Mouse (Mus musculus) forebrain, embryonic 11.5 days (tissue): Measurements from ENCODE around the gene B3galt5. TPM values are rescaled to one million over a fixed set of nuclear protein-coding genes. Genes with fewer than 3 reads are reported as not detected.

Source experiments
- ATAC-seq: fragments of 200-750 bp; cut with Nextera tagmentation; replicated peaks from 2 replicates; pipeline ENCODE4 v1.8.0; 2017; ENCODE audit warnings: moderate TSS enrichment; ENCODE audit not compliant: low FRiP score
- DNase-seq: peaks from one replicate; pipeline ENCODE4 v3.0.0-alpha.2; 2017; ENCODE audit warnings: low spot score
- H3K27ac ChIP-seq: fragments of 300-500 bp; sonication (generic); 2 replicates; pipeline ENCODE4 v1.5.1; 2014; ENCODE audit warnings: low read depth, low read length
- H3K27me3 ChIP-seq: fragments of 300-500 bp; sonication (generic); 2 replicates; pipeline ENCODE4 v1.6.1; 2014; ENCODE audit warnings: mild to moderate bottlenecking, low read length, mixed read lengths; ENCODE audit not compliant: control insufficient read depth, insufficient read depth
- H3K36me3 ChIP-seq: fragments of 300-500 bp; sonication (generic); 2 replicates; pipeline ENCODE4 v1.6.1; 2014; ENCODE audit warnings: mild to moderate bottlenecking, low read length, moderate library complexity, mixed read lengths; ENCODE audit not compliant: control insufficient read depth, insufficient read depth
- H3K4me1 ChIP-seq: fragments of 300-500 bp; sonication (generic); replicated peaks from 2 replicates; pipeline ENCODE4 v1.6.1; 2014; ENCODE audit warnings: low read length, mixed read lengths; ENCODE audit not compliant: control insufficient read depth, insufficient read depth
- H3K4me2 ChIP-seq: fragments of 300-500 bp; sonication (generic); 2 replicates; pipeline ENCODE4 v1.6.1; 2014; ENCODE audit warnings: low read depth, mild to moderate bottlenecking, low read length, moderate library complexity, mixed read lengths; ENCODE audit not compliant: severe bottlenecking
- H3K4me3 ChIP-seq: fragments of 300-500 bp; sonication (generic); 2 replicates; pipeline ENCODE4 v1.5.1; 2014; ENCODE audit warnings: low read depth, low read length
- H3K9ac ChIP-seq: fragments of 300-500 bp; sonication (generic); 2 replicates; pipeline ENCODE4 v1.6.1; 2014; ENCODE audit warnings: low read length
- H3K9me3 ChIP-seq: fragments of 300-500 bp; sonication (generic); 2 replicates; pipeline ENCODE4 v1.6.1; 2016; ENCODE audit warnings: low read length, mixed read lengths; ENCODE audit not compliant: control insufficient read depth
- WGBS: fragments of 180-500 bp; shearing (Covaris S2); extraction: QIAGEN DNeasy Blood & Tissue Kit; methylation state at CpG from one replicate; pipeline ENCODE4 v1.1.7; 2014; 5-methylcytosine and 5-hydroxymethylcytosine counted together
- polyA plus RNA-seq: library from polyadenylated mRNA; unstranded; fragments of >200 nt; fragmentation: Nextera tagmentation; extraction: Ambion mirVana; gene quantifications from 2 replicates; pipeline ENCODE4 v1.2.1, GENCODE M21; 2014

The B3galt5 gene
- polyA plus RNA-seq, 1 experiment from 2014 or later: 0.41 TPM

DNA sequence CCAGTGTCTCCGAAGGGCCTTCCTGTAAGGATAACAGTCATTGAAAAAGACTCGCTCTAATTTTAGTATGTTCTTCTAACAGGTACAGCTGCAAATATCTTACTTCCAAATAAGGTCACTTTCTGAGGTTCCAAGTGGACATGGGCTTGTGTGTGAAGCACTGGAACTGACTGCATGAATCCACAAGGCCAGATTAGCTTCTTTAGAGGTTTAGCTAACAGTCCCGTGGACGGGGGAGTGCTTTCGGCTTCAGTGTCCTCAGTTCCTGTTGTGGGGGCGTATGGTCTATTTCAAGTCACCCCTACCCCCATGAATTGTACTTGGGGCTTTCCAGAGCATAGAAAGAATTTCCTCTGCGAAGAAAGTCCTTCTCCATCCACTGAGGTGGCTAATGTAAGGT, 24.7 kb upstream of the B3galt5 start:
- Histone ChIP-seq H3K4me1 (no peaks in the 10 kb centered on the region), H3K4me3 (no peak overlapping the region), H3K9ac (no peak overlapping the region), H3K4me2 (no peak overlapping the region), H3K9me3 (no peaks in the 10 kb centered on the region), H3K36me3 (no peaks in the 10 kb centered on the region), H3K27me3 (no peaks in the 10 kb centered on the region), H3K27ac (no peak overlapping the region)
- DNase-seq (no peak), ATAC-seq (no peak)
- 89% methylated on average over 7 of the region's 7 CpGs for WGBS

DNA sequence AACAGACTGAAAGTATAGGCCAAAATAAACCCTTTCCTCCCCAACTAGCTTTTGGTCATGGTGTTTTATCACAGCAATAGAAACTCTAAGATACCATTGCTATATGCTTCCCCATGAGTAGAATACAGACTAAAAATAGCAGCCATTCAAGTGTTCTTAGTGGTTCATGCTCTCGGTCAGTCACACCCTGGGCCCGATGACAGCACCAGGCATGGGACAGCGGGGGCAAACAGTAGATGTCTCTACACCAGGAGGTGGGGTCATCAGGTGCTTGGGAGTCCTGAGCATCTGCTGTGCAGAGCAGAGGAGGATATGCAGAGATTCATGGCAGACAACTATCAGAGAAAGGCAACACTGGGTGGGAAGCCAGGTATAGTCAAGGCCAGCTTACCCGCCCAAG, 22.6 kb upstream of the B3galt5 start:
- Histone ChIP-seq H3K27ac (no peak overlapping the region), H3K36me3 (no peaks in the 10 kb centered on the region), H3K4me3 (no peak overlapping the region), H3K9ac (no peak overlapping the region), H3K4me1 (no peaks in the 10 kb centered on the region), H3K27me3 (no peaks in the 10 kb centered on the region), H3K4me2 (no peak overlapping the region), H3K9me3 (no peaks in the 10 kb centered on the region)
- DNase-seq (no peak), ATAC-seq (no peak)
- WGBS: 87% methylated on average over 4 of the region's 4 CpGs

DNA sequence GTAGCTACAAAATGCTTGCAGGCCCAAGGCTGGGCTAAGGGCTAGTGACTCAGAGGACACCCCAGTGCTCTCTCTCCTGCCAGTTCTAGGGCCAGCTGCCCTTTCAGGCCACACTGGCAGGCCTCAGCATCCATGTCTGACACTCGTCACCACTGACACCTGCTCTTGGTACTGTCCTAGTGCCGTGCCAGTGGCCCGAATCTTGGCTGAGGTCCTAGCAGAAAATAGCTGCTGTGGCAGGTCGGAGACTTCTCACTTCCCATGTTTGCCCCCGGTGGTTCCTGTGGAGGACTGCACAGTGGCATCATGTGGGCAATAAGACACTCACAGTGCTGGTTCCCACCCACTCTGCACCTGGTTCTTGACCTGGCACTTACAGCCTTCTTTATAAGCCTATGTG, 14.1 kb upstream of the B3galt5 start:
- Histone ChIP-seq H3K27ac (no peak overlapping the region), H3K4me3 (no peak overlapping the region), H3K9me3 (no peaks in the 10 kb centered on the region), H3K36me3 (no peaks in the 10 kb centered on the region), H3K4me2 (no peak overlapping the region), H3K9ac (no peak overlapping the region), H3K4me1 (no peaks in the 10 kb centered on the region), H3K27me3 (no peaks in the 10 kb centered on the region)
- 88% methylated on average over 5 of the region's 5 CpGs for WGBS
- ATAC-seq: no peak
- DNase-seq: no peak

DNA sequence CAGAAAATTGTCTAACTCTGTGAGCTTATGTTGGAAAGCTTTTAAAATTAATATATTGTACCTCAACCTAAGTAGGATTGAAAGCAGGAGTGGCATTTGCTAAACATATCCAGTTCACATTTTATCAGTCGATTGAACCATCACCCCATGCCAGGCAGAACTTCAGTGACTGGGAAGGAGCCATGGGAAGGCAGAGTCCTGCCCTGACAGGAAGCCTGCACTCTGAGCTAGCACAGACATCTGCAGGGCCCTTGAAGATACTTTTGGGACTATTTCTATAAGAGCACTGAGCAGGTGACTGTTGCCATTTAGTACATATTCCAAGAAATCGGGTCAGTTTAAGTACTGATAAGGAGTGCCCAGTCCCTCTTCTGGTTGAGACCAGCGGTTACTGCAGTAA, 13.6 kb upstream of the B3galt5 start:
- 79% methylated on average over 3 of the region's 3 CpGs for WGBS
- Histone ChIP-seq H3K27me3 (no peaks in the 10 kb centered on the region), H3K4me3 (no peak overlapping the region), H3K9ac (no peak overlapping the region), H3K9me3 (no peaks in the 10 kb centered on the region), H3K4me1 (no peaks in the 10 kb centered on the region), H3K27ac (no peak overlapping the region), H3K4me2 (no peak overlapping the region), H3K36me3 (no peaks in the 10 kb centered on the region)
- DNase-seq (no peak), ATAC-seq (no peak)

DNA sequence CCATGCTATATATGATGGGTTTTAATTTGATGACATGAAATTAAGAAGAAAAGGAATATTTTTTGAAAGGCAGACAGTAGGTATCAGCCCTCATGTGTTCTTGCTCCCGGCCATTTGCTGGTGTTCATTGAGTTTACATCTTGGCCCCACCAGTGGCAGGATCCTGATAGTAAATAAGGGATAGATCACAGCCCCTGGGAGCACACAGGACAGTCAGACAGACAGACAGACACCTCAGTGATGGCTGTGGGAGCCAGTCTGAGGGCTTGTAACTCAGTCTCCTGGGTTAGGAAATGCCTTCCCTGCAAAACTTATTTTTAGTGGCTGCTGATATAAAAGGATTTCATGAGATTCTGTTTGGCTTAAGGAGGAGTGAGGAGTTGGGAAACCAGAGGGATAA, 13.1 kb upstream of the B3galt5 start:
- no peak overlapping the region for H3K4me3 ChIP-seq
- no peak overlapping the region for H3K4me2 ChIP-seq
- H3K4me1 ChIP-seq: no peaks in the 10 kb centered on the region
- H3K36me3 ChIP-seq: no peaks in the 10 kb centered on the region
- 80% methylated on average over 1 of the region's 1 CpGs for WGBS
- no peak overlapping the region for H3K27ac ChIP-seq
- H3K27me3 ChIP-seq: no peaks in the 10 kb centered on the region
- H3K9me3 ChIP-seq: no peaks in the 10 kb centered on the region
- DNase-seq (no peak), ATAC-seq (no peak)
- no peak overlapping the region for H3K9ac ChIP-seq

DNA sequence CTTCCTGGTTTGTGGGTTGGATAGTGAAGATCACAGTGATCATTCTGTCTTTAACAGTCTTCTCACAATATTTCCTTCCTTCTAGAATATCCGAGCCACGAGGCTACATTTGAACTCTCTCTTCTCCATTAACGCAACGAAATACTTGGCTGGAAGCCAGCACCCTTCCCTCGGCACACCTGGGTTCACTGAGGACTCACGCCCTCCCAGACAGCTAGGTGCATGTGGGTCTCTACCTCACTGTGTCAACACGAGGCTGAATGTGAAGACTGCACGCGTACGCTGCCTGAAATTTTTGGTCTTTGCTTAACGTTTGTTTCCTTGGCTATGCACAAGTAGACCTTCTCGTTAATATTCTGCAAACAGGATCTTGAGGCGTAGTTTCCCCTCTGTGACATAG, 7.2 kb upstream of the B3galt5 start:
- no peaks in the 10 kb centered on the region for H3K27me3 ChIP-seq
- H3K27ac ChIP-seq: no peak overlapping the region
- ATAC-seq: no peak
- no peak overlapping the region for H3K4me2 ChIP-seq
- WGBS: 77% methylated on average over 13 of the region's 13 CpGs
- H3K9ac ChIP-seq: no peak overlapping the region
- H3K36me3 ChIP-seq: no peaks in the 10 kb centered on the region
- no peak overlapping the region for H3K4me3 ChIP-seq
- H3K9me3 ChIP-seq: no peaks in the 10 kb centered on the region
- no peak for DNase-seq
- no peaks in the 10 kb centered on the region for H3K4me1 ChIP-seq

DNA sequence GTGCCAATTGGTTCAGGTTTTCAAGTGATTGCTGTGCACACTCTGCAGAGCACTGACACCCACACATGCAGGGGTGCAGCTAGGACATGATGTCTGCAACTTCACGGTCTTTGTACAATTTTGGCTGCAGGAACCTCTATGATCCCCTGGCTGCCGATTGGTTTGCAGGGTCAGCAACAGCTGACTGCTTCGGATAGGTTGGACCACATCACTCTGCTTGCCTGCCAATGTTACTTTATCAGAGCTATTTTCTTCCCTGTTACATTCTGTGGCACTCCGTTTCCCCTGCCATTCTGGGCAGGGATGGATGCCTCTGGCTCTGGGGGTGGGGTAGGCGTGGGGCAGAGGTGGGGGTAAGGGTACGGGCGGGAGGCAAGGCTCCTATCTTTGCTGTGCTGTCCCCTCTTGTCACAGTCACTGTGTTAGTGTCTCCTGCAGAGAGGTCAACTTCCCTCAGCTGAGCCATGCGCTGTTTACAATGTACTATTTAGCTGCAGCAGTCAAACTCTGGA, 6.5 kb upstream of the B3galt5 start:
- H3K27ac ChIP-seq: no peak overlapping the region
- no peak overlapping the region for H3K4me2 ChIP-seq
- no peaks in the 10 kb centered on the region for H3K4me1 ChIP-seq
- H3K9ac ChIP-seq: no peak overlapping the region
- no peaks in the 10 kb centered on the region for H3K36me3 ChIP-seq
- DNase-seq: no peak
- no peak overlapping the region for H3K4me3 ChIP-seq
- ATAC-seq: no peak
- 62% methylated on average over 8 of the region's 8 CpGs for WGBS
- no peaks in the 10 kb centered on the region for H3K27me3 ChIP-seq
- H3K9me3 ChIP-seq: no peaks in the 10 kb centered on the region

DNA sequence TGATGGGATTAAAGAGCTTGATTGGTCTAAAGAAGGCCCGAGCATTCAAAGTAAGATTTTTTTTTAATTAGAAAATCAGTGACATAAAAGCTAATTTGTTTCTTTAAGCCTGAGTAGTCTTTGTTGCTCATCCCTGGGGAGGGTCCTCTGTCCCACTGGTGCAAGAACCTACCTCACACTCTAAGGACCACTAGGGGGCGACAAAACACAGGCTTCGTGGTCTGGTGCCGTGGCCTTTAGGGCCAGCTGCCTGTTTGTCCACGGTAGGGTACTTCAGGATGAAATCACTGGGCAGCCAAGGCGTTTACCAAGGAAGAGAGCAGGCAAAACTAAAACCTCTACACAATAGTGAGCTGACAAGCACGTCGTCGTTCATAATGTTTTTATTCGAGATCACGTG, 5.2 kb upstream of the B3galt5 start:
- Histone ChIP-seq H3K4me1 (no peaks in the 10 kb centered on the region; the same call in 1 of the 2 replicates), H3K36me3 (no peaks in the 10 kb centered on the region), H3K9ac (no peak overlapping the region), H3K9me3 (no peaks in the 10 kb centered on the region), H3K4me3 (no peak overlapping the region), H3K4me2 (no peak overlapping the region), H3K27me3 (no peaks in the 10 kb centered on the region), H3K27ac (no peak overlapping the region)
- WGBS: 29% methylated on average over 11 of the region's 11 CpGs
- ATAC-seq: peak; percentile 84
- DNase-seq: peak; percentile 81

DNA sequence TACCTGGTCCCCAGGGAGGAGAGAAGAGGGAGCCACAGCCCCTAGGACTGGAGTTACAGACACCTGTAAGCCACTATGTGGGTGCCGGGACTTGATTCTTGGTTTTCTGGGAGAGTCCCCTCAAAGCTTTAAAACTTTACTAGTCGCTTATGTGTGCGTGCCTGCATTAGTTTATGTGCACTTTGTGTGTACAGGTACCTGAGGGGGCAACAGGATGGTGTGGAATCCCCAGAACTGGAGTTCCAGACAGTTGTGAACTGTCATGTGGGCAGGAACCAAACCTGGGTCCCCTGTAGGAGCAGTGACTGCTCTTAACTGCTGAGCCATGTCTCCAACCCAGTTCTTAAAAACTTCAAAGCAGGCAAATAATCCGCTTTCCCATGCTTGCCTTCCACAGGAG, 4.3 kb upstream of the B3galt5 start:
- H3K4me2 ChIP-seq: no peak overlapping the region
- H3K27ac ChIP-seq: no peak overlapping the region
- ATAC-seq: no peak
- H3K4me1 ChIP-seq: no peaks in the 10 kb centered on the region; the same call in 1 of the 2 replicates
- H3K36me3 ChIP-seq: no peaks in the 10 kb centered on the region
- no peaks in the 10 kb centered on the region for H3K27me3 ChIP-seq
- WGBS: 95% methylated on average over 4 of the region's 4 CpGs
- DNase-seq: no peak
- no peaks in the 10 kb centered on the region for H3K9me3 ChIP-seq
- H3K4me3 ChIP-seq: no peak overlapping the region
- no peak overlapping the region for H3K9ac ChIP-seq
